Mouse (Mus musculus) heart, embryonic 15.5 days (tissue): Measurements from ENCODE around the gene Scn4a. TPM values are rescaled to one million over a fixed set of nuclear protein-coding genes. Genes with fewer than 3 reads are reported as not detected.
"Not testable (repeated sequence)": the region's sequence is repeated elsewhere in the genome, so short reads cannot be mapped to it uniquely, and the experiment has no call there.

Experiments used
- ATAC-seq: fragments of 200-750 bp; cut with Nextera tagmentation; replicated peaks from 2 replicates; pipeline ENCODE4 v1.8.0; 2017; ENCODE audit warnings: low read depth, moderate TSS enrichment; ENCODE audit not compliant: insufficient number of reproducible peaks, insufficient read depth, low FRiP score
- H3K27ac ChIP-seq: fragments of 300-500 bp; sonication (generic); 2 replicates; pipeline ENCODE4 v1.5.1; 2015; ENCODE audit warnings: mild to moderate bottlenecking, inconsistent platforms
- H3K27me3 ChIP-seq: fragments of 300-500 bp; sonication (generic); 2 replicates; pipeline ENCODE4 v1.6.1; 2015; ENCODE audit warnings: inconsistent platforms
- H3K36me3 ChIP-seq: fragments of 300-500 bp; sonication (generic); 2 replicates; pipeline ENCODE4 v1.6.1; 2015; ENCODE audit warnings: mild to moderate bottlenecking, inconsistent platforms
- H3K4me1 ChIP-seq: fragments of 300-500 bp; sonication (generic); replicated peaks from 2 replicates; pipeline ENCODE4 v1.6.1; 2015; ENCODE audit warnings: inconsistent platforms
- H3K4me2 ChIP-seq: fragments of 300-500 bp; sonication (generic); 2 replicates; pipeline ENCODE4 v1.6.1; 2015; ENCODE audit warnings: inconsistent platforms, mild to moderate bottlenecking, moderate library complexity
- H3K4me3 ChIP-seq: fragments of 300-500 bp; sonication (generic); 2 replicates; pipeline ENCODE4 v1.5.1; 2015; ENCODE audit warnings: mild to moderate bottlenecking, inconsistent platforms
- H3K9ac ChIP-seq: fragments of 300-500 bp; sonication (generic); 2 replicates; pipeline ENCODE4 v1.6.1; 2015; ENCODE audit warnings: mild to moderate bottlenecking, inconsistent platforms
- H3K9me3 ChIP-seq: fragments of 300-500 bp; sonication (generic); replicated peaks from 2 replicates; pipeline ENCODE4 v1.6.1; 2016; ENCODE audit warnings: inconsistent platforms
- WGBS: fragments of 180-500 bp; shearing (Covaris S2); methylation state at CpG from one replicate; pipeline ENCODE4 v1.1.7; 2015; ENCODE audit warnings: mixed read lengths; 5-methylcytosine and 5-hydroxymethylcytosine counted together
- polyA plus RNA-seq: library from polyadenylated mRNA; unstranded; fragments of >200 nt; fragmentation: Nextera tagmentation; extraction: Ambion mirVana; gene quantifications from 2 replicates; pipeline ENCODE4 v1.2.1, GENCODE M21; 2015

Scn4a gene
- polyA plus RNA-seq, 1 experiment from 2014 or later: 0.06 TPM

DNA sequence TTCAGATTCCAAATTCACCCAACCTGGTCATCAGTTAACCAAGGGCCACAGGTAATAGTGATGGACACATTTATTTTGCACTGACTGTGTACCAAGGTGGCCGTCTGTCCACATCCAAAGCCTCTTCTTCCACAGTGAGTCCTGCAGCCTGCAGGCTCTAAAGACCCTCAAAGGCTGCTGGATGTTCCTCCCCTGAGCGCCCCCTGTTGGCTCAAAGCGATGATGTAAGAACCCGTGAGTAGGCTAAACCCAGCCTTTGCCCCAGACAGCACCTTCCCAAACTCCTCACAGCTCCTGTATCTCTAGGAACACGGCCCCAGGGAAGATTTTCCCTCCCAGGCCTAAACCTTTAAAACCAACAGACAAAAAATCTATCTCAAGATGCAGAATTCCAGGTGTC lies 6.3 kb upstream of the Scn4a start:
- H3K9ac ChIP-seq: no peak overlapping the region
- WGBS: 33% methylated on average over 5 of the region's 5 CpGs
- H3K4me3 ChIP-seq: no peak overlapping the region
- H3K4me1 ChIP-seq: peaks cover 10% of the 10 kb centered on the region
- H3K4me2 ChIP-seq: no peak overlapping the region
- ATAC-seq: no peak
- H3K9me3 ChIP-seq: no peaks in the 10 kb centered on the region
- H3K36me3 ChIP-seq: no peaks in the 10 kb centered on the region
- H3K27me3 ChIP-seq: no peaks in the 10 kb centered on the region
- H3K27ac ChIP-seq: no peak overlapping the region

DNA sequence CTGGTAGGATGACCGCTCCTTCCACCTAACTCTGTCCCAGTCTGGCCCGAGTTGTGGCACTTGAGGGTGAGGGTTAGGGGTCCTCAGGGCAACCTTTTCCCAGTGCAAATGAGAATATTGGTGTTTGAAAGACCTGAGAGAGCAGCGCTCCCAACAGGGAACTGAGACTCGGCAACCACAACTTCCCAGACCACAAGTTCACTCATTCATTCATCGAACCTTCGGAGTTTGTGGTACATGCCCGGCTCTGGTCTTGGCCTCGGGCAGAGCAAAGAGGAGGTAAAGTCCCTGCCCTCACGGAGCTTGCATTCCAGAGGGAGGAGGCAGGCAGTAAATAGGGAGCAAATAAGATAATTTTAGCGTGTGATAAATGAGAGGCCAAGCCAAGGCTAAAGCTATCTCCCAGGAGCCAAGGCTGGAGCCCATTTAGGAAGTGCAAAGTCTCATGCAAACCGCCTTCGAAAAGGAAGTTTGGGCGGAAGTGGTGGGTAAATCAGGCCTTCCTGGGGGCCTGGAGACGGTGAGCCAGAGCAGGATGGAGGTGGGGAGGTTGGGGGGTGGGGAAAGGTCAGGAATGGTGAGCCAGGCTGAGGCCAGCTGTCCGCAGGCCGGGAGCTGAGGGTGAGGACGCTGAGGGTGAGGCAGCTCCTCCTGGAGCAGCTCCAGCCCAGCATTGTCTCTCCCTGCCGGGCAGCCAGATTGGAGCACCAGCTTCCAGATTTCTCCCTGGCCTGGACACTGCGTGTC lies 2.5 kb upstream of the Scn4a start:
- Histone ChIP-seq H3K4me1 (peaks cover 14% of the 10 kb centered on the region), H3K4me3 (no peak overlapping the region), H3K36me3 (no peaks in the 10 kb centered on the region), H3K9ac (no peak overlapping the region), H3K9me3 (no peaks in the 10 kb centered on the region), H3K27me3 (no peaks in the 10 kb centered on the region), H3K27ac (0 out of 2 replicates have a peak overlapping the region, but pooled peaks have one; percentile 9), H3K4me2 (0 out of 2 replicates have a peak overlapping the region, but pooled peaks have one; percentile 21)
- no peak for ATAC-seq
- WGBS: 44% methylated on average over 19 of the region's 19 CpGs

DNA sequence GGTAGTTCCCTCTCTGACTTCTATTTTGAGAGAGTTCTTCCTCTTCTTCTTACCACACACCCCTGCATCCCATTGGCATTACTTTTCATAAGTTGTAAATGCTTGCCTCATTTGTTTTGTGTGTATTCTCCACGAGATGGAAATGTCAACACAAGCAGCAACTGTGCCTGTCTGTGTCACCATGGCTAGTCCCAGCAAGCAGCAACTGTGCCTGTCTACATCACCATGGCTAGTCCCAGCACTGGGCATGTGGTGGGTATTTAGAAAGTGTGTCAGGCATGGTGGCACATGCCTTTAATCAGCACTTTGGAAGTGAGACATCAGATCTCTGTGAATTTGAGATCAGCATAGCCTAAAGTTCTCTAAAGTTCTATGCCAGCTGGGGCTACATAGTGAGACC lies 1.1 kb upstream of the Scn4a start:
- 48% methylated on average over 1 of the region's 1 CpGs for WGBS
- no peak overlapping the region for H3K4me3 ChIP-seq
- no peak overlapping the region for H3K4me2 ChIP-seq
- peaks cover 14% of the 10 kb centered on the region for H3K4me1 ChIP-seq
- no peak overlapping the region for H3K27ac ChIP-seq
- no peaks in the 10 kb centered on the region for H3K9me3 ChIP-seq
- no peak for ATAC-seq
- no peaks in the 10 kb centered on the region for H3K36me3 ChIP-seq
- H3K27me3 ChIP-seq: no peaks in the 10 kb centered on the region
- no peak overlapping the region for H3K9ac ChIP-seq

DNA sequence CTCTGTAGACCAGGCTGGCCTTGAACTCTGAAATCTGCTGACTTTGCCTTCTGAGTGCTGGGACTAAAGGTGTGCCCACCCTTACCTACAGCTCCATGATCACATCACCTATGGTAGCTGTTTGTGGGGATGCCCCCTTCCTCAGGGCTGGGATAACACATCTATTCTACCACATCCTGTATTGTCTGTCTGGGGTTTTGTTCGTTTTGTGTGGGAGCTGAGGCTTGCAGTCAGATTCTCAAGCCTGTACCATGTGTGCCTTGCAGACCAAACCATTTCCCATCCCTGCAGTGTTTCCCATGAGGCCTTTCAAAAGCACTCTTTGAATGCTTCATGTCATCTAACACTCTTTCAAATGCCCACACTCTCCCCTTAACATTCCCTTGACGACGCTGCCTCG lies 1.1 kb downstream of the Scn4a start:
- 47% methylated on average over 4 of the region's 4 CpGs for WGBS
- Histone ChIP-seq H3K4me2 (no peak overlapping the region), H3K9ac (no peak overlapping the region), H3K36me3 (no peaks in the 10 kb centered on the region), H3K4me1 (peaks cover 14% of the 10 kb centered on the region), H3K4me3 (no peak overlapping the region), H3K27me3 (no peaks in the 10 kb centered on the region), H3K27ac (no peak overlapping the region), H3K9me3 (no peaks in the 10 kb centered on the region)
- ATAC-seq: no peak

DNA sequence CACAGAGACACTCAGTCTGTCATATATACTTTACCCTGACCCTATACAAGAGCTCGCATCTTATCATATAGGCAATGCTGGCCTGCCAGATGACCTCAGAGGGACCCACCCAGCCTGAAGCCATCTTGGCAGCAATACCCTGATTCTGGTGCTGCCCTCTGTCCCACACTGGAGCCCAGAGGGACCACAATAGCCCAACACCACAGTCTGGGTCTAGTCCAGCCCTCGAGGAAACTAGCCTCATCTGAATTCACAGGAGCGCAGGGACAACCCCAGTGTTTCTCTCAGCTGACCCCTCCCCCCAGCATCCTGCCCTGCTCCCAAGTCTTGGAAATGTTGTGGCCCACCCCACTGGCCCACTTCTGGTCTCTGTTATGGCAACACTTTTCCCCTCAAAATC lies 1.8 kb downstream of the Scn4a start:
- Histone ChIP-seq H3K9me3 (no peaks in the 10 kb centered on the region), H3K4me1 (peaks cover 14% of the 10 kb centered on the region), H3K4me3 (no peak overlapping the region), H3K27ac (no peak overlapping the region), H3K4me2 (no peak overlapping the region), H3K9ac (no peak overlapping the region), H3K36me3 (no peaks in the 10 kb centered on the region), H3K27me3 (no peaks in the 10 kb centered on the region)
- no peak for ATAC-seq
- WGBS: 52% methylated on average over 3 of the region's 3 CpGs

DNA sequence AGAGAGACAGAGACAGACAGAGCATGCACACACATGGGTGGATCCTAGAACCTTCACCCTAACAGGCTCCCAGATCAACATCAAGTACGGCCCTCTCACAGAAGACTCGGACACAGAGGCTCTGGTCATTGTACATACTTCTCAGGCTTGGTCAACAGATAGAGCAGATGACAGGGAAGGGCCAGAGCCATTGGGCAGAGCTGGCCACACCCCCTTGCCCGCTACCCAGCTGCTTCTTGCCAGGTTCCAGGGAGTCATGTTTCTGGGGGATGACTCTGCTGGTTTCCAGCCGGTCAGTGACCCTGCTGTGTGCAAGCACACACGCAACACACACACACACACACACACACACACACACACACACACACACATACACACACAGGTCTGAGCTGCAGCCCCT lies 2.2 kb downstream of the Scn4a start:
- peaks cover 12% of the 10 kb centered on the region for H3K4me1 ChIP-seq
- H3K4me2 ChIP-seq: no peak overlapping the region
- 55% methylated on average over 5 of the region's 5 CpGs for WGBS
- no peaks in the 10 kb centered on the region for H3K36me3 ChIP-seq
- no peak overlapping the region for H3K9ac ChIP-seq
- H3K27ac ChIP-seq: no peak overlapping the region
- ATAC-seq: no peak
- H3K27me3 ChIP-seq: no peaks in the 10 kb centered on the region
- no peak overlapping the region for H3K4me3 ChIP-seq
- no peaks in the 10 kb centered on the region for H3K9me3 ChIP-seq

DNA sequence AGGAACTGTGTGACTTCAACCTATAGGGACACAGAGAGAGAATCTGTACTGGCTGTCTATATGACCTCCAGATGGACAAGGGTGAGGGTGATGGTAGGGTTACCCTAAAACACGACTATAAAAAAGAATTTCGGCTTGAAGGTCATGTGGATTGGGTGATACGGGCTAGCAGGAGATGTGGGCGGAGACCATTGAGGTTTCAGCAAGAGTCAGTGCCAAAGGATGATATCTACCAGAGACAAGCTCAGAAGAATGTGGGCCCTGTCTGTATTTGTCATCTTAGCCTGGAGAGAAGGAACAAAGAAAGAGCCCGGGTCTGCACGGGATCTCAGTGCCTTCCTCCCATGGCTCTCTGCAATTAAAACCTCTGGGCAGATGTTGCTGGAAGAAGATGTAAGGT lies 3.3 kb downstream of the Scn4a start:
- H3K9me3 ChIP-seq: no peaks in the 10 kb centered on the region
- H3K9ac ChIP-seq: no peak overlapping the region
- H3K4me2 ChIP-seq: no peak overlapping the region
- no peak overlapping the region for H3K4me3 ChIP-seq
- WGBS: 64% methylated on average over 6 of the region's 6 CpGs
- ATAC-seq: no peak
- no peaks in the 10 kb centered on the region for H3K27me3 ChIP-seq
- no peak overlapping the region for H3K27ac ChIP-seq
- no peaks in the 10 kb centered on the region for H3K36me3 ChIP-seq
- H3K4me1 ChIP-seq: 0 out of 2 replicates have a peak, but pooled peaks cover 5% of the 10 kb centered on the region

DNA sequence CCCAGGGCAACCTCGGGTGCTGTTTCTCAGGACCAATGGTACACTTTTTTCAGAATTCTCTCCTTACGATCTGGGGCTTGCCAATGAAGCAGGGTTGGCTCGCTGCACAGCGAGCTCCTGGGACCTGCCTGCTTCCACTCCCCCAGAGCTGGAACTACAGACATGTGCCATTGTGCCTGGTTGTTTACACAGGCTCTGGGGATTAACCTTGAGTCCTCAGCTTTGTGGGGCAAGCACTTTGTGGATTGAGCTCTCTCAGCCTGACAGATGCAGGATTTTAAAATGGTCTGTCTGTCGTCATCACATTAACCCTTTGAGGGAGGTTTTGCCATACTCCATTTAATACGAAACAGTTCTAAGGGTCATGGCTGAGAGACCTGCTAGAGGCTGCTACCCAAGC lies 8.2 kb downstream of the Scn4a start:
- H3K4me1 ChIP-seq: peaks cover 5% of the 10 kb centered on the region; the same call in 1 of the 2 replicates
- H3K27me3 ChIP-seq: no peaks in the 10 kb centered on the region
- ATAC-seq: no peak
- no peak overlapping the region for H3K9ac ChIP-seq
- H3K27ac ChIP-seq: no peak overlapping the region
- 48% methylated on average over 6 of the region's 6 CpGs for WGBS
- H3K9me3 ChIP-seq: no peaks in the 10 kb centered on the region
- no peaks in the 10 kb centered on the region for H3K36me3 ChIP-seq
- H3K4me3 ChIP-seq: no peak overlapping the region
- H3K4me2 ChIP-seq: no peak overlapping the region

DNA sequence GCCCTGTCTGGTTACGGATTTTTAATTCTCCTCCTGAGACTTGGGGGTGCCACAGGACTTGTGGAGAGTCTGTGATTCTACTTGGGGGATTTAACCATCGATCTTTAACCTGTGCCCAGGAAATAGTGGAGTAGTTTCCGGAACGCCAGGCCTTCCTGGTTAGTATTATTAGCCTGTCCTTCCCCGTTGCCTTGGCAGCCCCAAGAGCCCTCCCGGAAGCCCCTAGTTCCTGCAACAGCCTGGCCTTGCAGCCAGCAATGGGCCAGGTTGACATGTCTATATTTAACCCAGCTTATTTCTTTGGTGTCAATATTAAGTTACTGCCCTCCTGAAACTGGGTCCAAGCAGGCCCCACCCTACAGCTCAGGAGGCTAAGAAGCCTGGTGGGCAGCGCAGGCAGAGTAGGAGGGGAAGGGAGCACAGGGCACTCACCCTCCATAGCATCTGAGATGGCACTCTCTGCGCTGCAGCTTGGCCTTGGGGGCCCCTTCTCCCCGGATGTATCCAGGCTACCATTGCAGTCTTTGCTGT lies 12.0 kb downstream of the Scn4a start:
- H3K36me3 ChIP-seq: no peaks in the 10 kb centered on the region
- H3K4me2 ChIP-seq: no peak overlapping the region
- no peak for ATAC-seq
- no peak overlapping the region for H3K27ac ChIP-seq
- peaks cover 5% of the 10 kb centered on the region; the same call in 1 of the 2 replicates for H3K4me1 ChIP-seq
- H3K9me3 ChIP-seq: no peaks in the 10 kb centered on the region
- H3K4me3 ChIP-seq: no peak overlapping the region
- no peak overlapping the region for H3K9ac ChIP-seq
- WGBS: 70% methylated on average over 9 of the region's 9 CpGs
- no peaks in the 10 kb centered on the region for H3K27me3 ChIP-seq

DNA sequence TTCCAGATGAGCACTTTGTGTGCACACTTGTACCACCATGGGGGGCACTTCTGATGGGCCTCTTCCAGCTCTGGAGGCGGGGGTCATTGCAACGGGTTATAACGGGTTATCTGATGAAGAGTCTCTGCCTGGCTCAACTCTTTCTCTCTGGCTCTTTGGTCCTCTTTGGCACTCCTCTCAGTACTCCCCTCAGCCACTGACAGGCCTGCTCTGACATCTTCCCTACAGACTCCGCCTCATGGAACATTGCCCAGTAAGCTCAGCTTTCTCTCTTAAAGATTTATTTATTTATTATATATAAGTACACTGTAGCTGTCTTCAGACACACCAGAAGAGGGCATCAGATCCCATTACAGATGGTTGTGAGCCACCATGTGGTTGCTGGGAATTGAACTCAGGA lies 13.8 kb downstream of the Scn4a start:
- ATAC-seq, H3K4me3 ChIP-seq: not testable (repeated sequence)

DNA sequence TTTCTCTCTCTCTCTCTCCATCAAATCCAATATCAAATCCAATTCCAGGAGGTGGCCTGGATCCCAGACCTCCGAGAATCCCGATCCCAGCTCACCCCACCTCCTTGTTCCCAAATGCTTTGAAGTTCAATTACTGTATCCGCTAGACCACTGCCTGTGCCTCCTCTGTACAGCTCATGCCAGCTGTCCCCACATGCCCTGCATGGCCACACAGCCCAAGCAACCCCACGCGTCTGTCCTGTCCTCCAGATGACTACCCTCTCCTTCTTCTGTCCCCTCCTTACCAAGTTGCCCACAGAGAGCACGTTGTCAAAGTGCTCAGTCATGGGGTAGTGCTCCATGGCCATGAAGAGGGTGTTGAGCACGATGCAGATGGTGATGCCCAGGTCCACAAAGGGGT lies 14.2 kb downstream of the Scn4a start:
- H3K9ac ChIP-seq: no peak overlapping the region
- no peak for ATAC-seq
- H3K4me3 ChIP-seq: no peak overlapping the region
- H3K4me1 ChIP-seq: peaks cover 9% of the 10 kb centered on the region
- no peaks in the 10 kb centered on the region for H3K9me3 ChIP-seq
- H3K4me2 ChIP-seq: no peak overlapping the region
- H3K27me3 ChIP-seq: no peaks in the 10 kb centered on the region
- 73% methylated on average over 7 of the region's 7 CpGs for WGBS
- H3K36me3 ChIP-seq: no peaks in the 10 kb centered on the region
- no peak overlapping the region for H3K27ac ChIP-seq

More for the DNA sequence above, 13.8 kb downstream of the Scn4a start:
- not testable (repeated sequence) for H3K4me1 ChIP-seq, H3K36me3 ChIP-seq, H3K9me3 ChIP-seq, H3K27me3 ChIP-seq, H3K4me2 ChIP-seq, H3K9ac ChIP-seq, H3K27ac ChIP-seq
- 82% methylated on average over 4 of the region's 4 CpGs for WGBS

DNA sequence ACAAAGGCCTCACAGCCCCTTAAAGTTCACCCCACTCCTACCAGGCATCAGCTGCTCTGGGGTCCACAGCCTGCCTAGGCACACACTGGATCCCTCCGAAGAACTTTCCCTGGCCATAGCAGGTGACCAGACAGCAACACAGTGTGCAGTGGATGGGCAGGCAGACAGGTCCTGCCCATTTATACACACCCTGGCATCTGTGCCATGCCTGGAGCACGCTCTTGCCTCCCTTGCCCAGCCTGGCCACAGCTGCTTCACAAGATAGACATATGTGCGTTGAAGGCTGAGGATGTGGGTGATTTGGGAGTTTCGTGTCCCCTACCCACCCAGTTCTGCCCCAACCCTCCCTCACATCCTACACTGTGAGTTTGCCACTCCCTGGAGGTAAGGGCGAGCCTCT lies 15.1 kb downstream of the Scn4a start:
- WGBS: 77% methylated on average over 5 of the region's 5 CpGs
- Histone ChIP-seq H3K4me2 (no peak overlapping the region), H3K36me3 (no peaks in the 10 kb centered on the region), H3K4me1 (peaks cover 9% of the 10 kb centered on the region), H3K9ac (no peak overlapping the region), H3K4me3 (no peak overlapping the region), H3K9me3 (no peaks in the 10 kb centered on the region), H3K27ac (no peak overlapping the region), H3K27me3 (no peaks in the 10 kb centered on the region)
- ATAC-seq: no peak
